Mouse (Mus musculus) intestine, embryonic 15.5 days (tissue): ENCODE data around the gene Gsta2. TPM values are rescaled to one million over a fixed set of nuclear protein-coding genes. Genes with fewer than 3 reads are reported as not detected.
"Not testable (repeated sequence)": the region's sequence is repeated elsewhere in the genome, so short reads cannot be mapped to it uniquely, and the experiment has no call there.

Source experiments
- ATAC-seq: fragments of 200-750 bp; cut with Nextera tagmentation; 2 replicates; pipeline ENCODE4 v1.8.0; 2017; ENCODE audit warnings: moderate TSS enrichment, moderate library complexity
- H3K27ac ChIP-seq: fragments of 300-500 bp; sonication (generic); 2 replicates; pipeline ENCODE4 v1.5.1; 2015; ENCODE audit warnings: mild to moderate bottlenecking, inconsistent platforms
- H3K27me3 ChIP-seq: fragments of 300-500 bp; sonication (generic); replicated peaks from 2 replicates; pipeline ENCODE4 v1.6.1; 2015; ENCODE audit warnings: inconsistent platforms
- H3K36me3 ChIP-seq: fragments of 300-500 bp; sonication (generic); 2 replicates; pipeline ENCODE4 v1.6.1; 2015; ENCODE audit warnings: inconsistent platforms
- H3K4me1 ChIP-seq: fragments of 300-500 bp; sonication (generic); replicated peaks from 2 replicates; pipeline ENCODE4 v1.6.1; 2015; ENCODE audit warnings: inconsistent platforms
- H3K4me2 ChIP-seq: fragments of 300-500 bp; sonication (generic); replicated peaks from 2 replicates; pipeline ENCODE4 v1.6.1; 2015; ENCODE audit warnings: mild to moderate bottlenecking, inconsistent platforms
- H3K4me3 ChIP-seq: fragments of 300-500 bp; sonication (generic); replicated peaks from 2 replicates; pipeline ENCODE4 v1.5.1; 2015; ENCODE audit warnings: inconsistent platforms
- H3K9ac ChIP-seq: fragments of 300-500 bp; sonication (generic); 2 replicates; pipeline ENCODE4 v1.6.1; 2015; ENCODE audit warnings: inconsistent platforms
- H3K9me3 ChIP-seq: fragments of 300-500 bp; sonication (generic); 2 replicates; pipeline ENCODE4 v1.6.1; 2016; ENCODE audit warnings: inconsistent platforms
- WGBS: fragments of 180-500 bp; shearing (Covaris S2); methylation state at CpG from one replicate; pipeline ENCODE4 v1.1.7; 2015; 5-methylcytosine and 5-hydroxymethylcytosine counted together
- polyA plus RNA-seq: library from polyadenylated mRNA; unstranded; fragments of >200 nt; fragmentation: Nextera tagmentation; extraction: Ambion mirVana; gene quantifications from 2 replicates; pipeline ENCODE4 v1.2.1, GENCODE M21; 2015

Gsta2 gene
- polyA plus RNA-seq, 1 experiment from 2014 or later: 36.5 TPM

DNA sequence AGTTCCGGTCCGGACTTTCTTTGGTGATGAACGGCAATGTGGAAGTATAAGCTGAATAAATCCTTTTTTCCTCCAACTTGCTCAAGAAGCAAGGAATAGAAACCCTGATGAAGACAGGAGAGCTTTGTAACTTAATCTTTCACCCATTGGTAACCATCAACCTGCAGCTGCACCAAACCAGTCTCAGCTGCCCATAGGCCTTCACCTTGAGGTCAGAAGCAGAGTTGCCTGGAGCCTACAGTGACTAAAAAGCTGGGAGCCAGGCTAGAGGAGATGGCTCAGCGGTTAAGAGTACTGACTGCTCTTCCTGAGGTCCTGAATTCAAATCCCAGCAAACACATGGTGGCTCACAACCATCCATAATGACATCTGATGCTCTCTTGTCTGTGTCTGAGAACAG is 13.1 kb downstream of the Gsta2 start:
- not testable (repeated sequence) for H3K27ac ChIP-seq, H3K9ac ChIP-seq, ATAC-seq, H3K27me3 ChIP-seq, H3K4me3 ChIP-seq, H3K4me2 ChIP-seq, H3K36me3 ChIP-seq, H3K9me3 ChIP-seq, H3K4me1 ChIP-seq
- 87% methylated on average over 4 of the region's 4 CpGs for WGBS

DNA sequence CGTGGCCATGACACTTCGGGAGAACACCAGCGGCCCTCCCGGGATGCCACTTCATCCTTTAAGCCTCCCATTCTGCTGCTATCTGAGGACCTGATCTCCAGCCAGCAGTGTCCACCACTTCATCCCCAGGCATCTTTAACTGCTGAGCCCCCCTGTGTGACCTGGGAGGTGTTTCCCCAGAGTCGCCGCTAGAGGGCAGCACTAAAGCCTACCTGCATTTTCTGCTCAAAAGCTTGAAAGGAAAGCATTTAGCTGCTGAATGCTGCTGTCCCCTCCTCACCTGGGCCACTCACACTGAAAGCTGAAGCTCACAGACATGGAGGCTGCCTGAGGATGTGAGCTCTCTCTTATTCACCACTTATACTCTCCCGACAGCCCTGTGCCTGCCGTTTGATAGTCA is 15.3 kb downstream of the Gsta2 start:
- H3K27me3 ChIP-seq, H3K27ac ChIP-seq, H3K4me3 ChIP-seq, H3K4me2 ChIP-seq, H3K9ac ChIP-seq, ATAC-seq, H3K4me1 ChIP-seq, H3K36me3 ChIP-seq, H3K9me3 ChIP-seq: not testable (repeated sequence)
- 21% methylated on average over 8 of the region's 8 CpGs for WGBS

- not testable (repeated sequence) for H3K27me3 ChIP-seq, H3K4me3 ChIP-seq, H3K36me3 ChIP-seq, H3K27ac ChIP-seq, H3K4me1 ChIP-seq, H3K4me2 ChIP-seq, H3K9ac ChIP-seq, H3K9me3 ChIP-seq
- ATAC-seq: peak; percentile 76
Measured at GRCm38 (mm10) chr9:78337050-78337449, 18.5 kb downstream of the Gsta2 start.

GRCm38 (mm10) chr9:78327289-78327688 is 28.3 kb downstream of the Gsta2 start, which contains the start of gene Omt2b:
Gene Omt2b (plus strand): TSS chr9:78327589.
- 74% methylated on average over 1 of the region's 1 CpGs for WGBS

GRCm38 (mm10) chr9:78319499-78319898 is 36.1 kb downstream of the Gsta2 start:
- 46% methylated on average over 1 of the region's 1 CpGs for WGBS

More at GRCm38 (mm10) chr9:78327289-78327688, 28.3 kb downstream of the Gsta2 start, which contains the start of gene Omt2b:
- not testable (repeated sequence) for H3K36me3 ChIP-seq, H3K4me1 ChIP-seq, H3K9me3 ChIP-seq, H3K4me2 ChIP-seq, H3K4me3 ChIP-seq, H3K27ac ChIP-seq, H3K27me3 ChIP-seq, ATAC-seq, H3K9ac ChIP-seq

DNA sequence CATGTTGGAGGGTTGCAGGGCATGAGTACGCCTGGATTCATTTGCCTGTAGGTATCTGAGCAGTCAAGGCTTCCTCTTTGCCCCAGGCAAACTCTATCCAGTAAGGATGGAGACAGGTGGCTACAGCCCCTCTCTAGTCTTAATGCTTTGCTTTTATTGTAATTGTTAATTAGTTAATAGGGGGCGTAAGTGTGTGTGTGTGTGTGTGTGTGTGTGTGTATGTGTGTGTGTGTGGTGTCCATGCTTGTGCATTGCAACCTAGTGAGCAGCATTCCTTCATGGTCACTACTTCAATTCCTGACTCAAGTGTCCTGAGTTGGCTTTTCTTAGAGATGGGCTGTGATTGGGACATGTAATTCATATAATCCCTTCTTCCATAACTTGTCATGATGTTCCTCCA is 40.9 kb downstream of the Gsta2 start, which contains the start of gene Omt2a:
Omt2a (minus strand) TSS at position 101 of the 400 bp plus-strand sequence.
- H3K9ac ChIP-seq: no peak within 1 kb of the TSS
- 83% methylated on average over 2 of the region's 2 CpGs for WGBS

More at GRCm38 (mm10) chr9:78319499-78319898, 36.1 kb downstream of the Gsta2 start:
- Histone ChIP-seq H3K4me2 (no peak overlapping the region), H3K4me3 (no peak overlapping the region), H3K9me3 (no peaks in the 10 kb centered on the region), H3K9ac (no peak overlapping the region), H3K4me1 (no peaks in the 10 kb centered on the region), H3K27ac (no peak overlapping the region), H3K36me3 (no peaks in the 10 kb centered on the region), H3K27me3 (no peaks in the 10 kb centered on the region)
- ATAC-seq: no peak

DNA sequence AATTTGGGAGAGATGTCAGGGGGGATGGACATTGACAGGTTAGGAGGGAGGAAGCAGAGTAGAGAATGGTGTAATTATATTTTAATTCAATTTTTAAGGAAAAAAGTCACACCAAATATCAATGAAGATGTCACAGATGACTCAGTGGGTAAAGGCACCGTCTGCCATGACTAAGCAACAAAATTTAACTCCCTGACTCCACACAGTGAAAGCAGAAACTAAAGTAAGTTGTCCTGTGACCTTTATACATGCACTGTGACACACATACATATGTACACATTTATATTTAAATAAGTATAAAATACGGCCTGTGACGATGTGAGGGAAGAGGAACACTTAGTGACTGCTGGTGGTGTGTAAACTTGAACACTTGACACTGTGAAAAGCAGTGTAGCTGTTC is 47.5 kb downstream of the Gsta2 start:
- H3K9ac ChIP-seq, H3K4me1 ChIP-seq, H3K27me3 ChIP-seq, H3K4me2 ChIP-seq, H3K36me3 ChIP-seq, H3K4me3 ChIP-seq, H3K9me3 ChIP-seq, H3K27ac ChIP-seq, ATAC-seq: not testable (repeated sequence)
- WGBS: 79% methylated on average over 3 of the region's 3 CpGs

More for the DNA sequence above, 40.9 kb downstream of the Gsta2 start, which contains the start of gene Omt2a:
- Histone ChIP-seq H3K4me3 (no peak within 1 kb of the TSS), H3K27ac (no peak within 1 kb of the TSS), H3K36me3 (no peaks in the 10 kb centered on the region), H3K4me1 (no peaks in the 10 kb centered on the region), H3K27me3 (no peaks in the 10 kb centered on the region), H3K4me2 (no peak within 1 kb of the TSS), H3K9me3 (no peaks in the 10 kb centered on the region)
- ATAC-seq: no peak

- not testable (repeated sequence) for H3K9ac ChIP-seq, H3K36me3 ChIP-seq, H3K9me3 ChIP-seq, H3K27me3 ChIP-seq, H3K4me1 ChIP-seq, H3K4me2 ChIP-seq, H3K4me3 ChIP-seq, H3K27ac ChIP-seq
- ATAC-seq: peak; percentile 86
- 70% methylated on average over 1 of the region's 1 CpGs for WGBS
Measured at GRCm38 (mm10) chr9:78299143-78299542, 56.4 kb downstream of the Gsta2 start.

DNA sequence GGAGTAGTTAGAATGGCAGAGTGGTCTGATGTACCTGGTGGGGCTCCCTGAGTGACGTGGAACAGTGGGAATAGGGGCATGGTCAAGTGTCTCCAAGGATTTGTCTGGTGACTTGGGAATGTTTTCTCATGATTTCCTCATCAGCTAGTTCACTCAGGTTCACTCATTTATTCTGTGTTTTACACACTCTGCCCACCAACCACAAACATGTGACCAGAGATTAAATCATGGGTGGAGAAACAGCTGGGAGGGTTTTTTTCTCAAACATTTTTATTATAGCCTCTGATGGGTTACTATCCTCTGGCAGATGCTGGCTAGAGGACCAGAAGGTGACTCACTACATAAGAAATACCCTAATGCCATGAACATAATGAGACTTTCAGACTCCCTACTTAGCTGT is 57.4 kb downstream of the Gsta2 start:
- no peaks in the 10 kb centered on the region for H3K36me3 ChIP-seq
- no peak overlapping the region for H3K4me2 ChIP-seq
- H3K27ac ChIP-seq: no peak overlapping the region
- 79% methylated on average over 1 of the region's 1 CpGs for WGBS
- H3K4me1 ChIP-seq: no peaks in the 10 kb centered on the region
- no peak overlapping the region for H3K9ac ChIP-seq
- no peaks in the 10 kb centered on the region for H3K27me3 ChIP-seq
- no peak for ATAC-seq
- no peaks in the 10 kb centered on the region for H3K9me3 ChIP-seq
- H3K4me3 ChIP-seq: no peak overlapping the region

DNA sequence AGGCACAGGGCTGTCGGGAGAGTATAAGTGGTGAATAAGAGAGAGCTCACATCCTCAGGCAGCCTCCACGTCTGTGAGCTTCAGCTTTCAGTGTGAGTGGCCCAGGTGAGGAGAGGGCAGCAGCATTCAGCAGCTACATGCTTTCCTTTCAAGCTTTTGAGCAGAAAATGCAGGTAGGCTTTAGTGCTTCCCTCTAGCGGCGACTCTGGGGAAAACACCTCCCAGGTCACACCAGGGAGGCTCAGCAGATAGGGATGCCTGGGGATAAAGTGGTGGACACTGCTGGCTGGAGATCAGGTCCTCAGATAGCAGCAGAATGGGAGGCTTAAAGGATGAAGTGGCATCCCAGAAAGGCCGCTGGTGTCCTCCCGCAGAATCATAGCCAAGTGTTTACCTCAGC is 59.5 kb downstream of the Gsta2 start:
- not testable (repeated sequence) for H3K27ac ChIP-seq, H3K9ac ChIP-seq, H3K27me3 ChIP-seq, H3K4me2 ChIP-seq, H3K36me3 ChIP-seq, H3K4me3 ChIP-seq, H3K4me1 ChIP-seq, H3K9me3 ChIP-seq
- peak; percentile 44; the same call in 1 of the 2 replicates for ATAC-seq
- WGBS: 8% methylated on average over 6 of the region's 6 CpGs

GRCm38 (mm10) chr9:78294781-78295180 is 60.8 kb downstream of the Gsta2 start:
- not testable (repeated sequence) for H3K27me3 ChIP-seq, H3K4me1 ChIP-seq, H3K9ac ChIP-seq, H3K4me2 ChIP-seq, ATAC-seq, H3K27ac ChIP-seq, H3K4me3 ChIP-seq, H3K36me3 ChIP-seq, H3K9me3 ChIP-seq
- WGBS: 74% methylated on average over 7 of the region's 7 CpGs

- ATAC-seq, H3K4me2 ChIP-seq, H3K9ac ChIP-seq, H3K4me3 ChIP-seq, H3K9me3 ChIP-seq, H3K27ac ChIP-seq, H3K36me3 ChIP-seq, H3K4me1 ChIP-seq, H3K27me3 ChIP-seq: not testable (repeated sequence)
- 68% methylated on average over 1 of the region's 1 CpGs for WGBS
Measured at GRCm38 (mm10) chr9:78293683-78294082, 61.9 kb downstream of the Gsta2 start.

- not testable (repeated sequence) for H3K4me2 ChIP-seq
Measured at GRCm38 (mm10) chr9:78292462-78292861, 63.1 kb downstream of the Gsta2 start.

More at GRCm38 (mm10) chr9:78292462-78292861, 63.1 kb downstream of the Gsta2 start:
- not testable (repeated sequence) for H3K9ac ChIP-seq, ATAC-seq, H3K4me3 ChIP-seq, H3K27me3 ChIP-seq, H3K27ac ChIP-seq, H3K36me3 ChIP-seq, H3K9me3 ChIP-seq, H3K4me1 ChIP-seq
- 70% methylated on average over 8 of the region's 8 CpGs for WGBS
